Mouse (Mus musculus): ENCODE measurements at regions not wholly inside any gene's neighbourhood (a gene's known extent, or its start where the extent isn't known, plus 50 kb on each side); places are given as distances from the start of the nearest gene placed in this dataset.

GRCm38 (mm10) chr13:72120911-72121553, 157.5 kb upstream of the Irx1 start:
- TF ChIP-seq POLR2A (IDR thresholded peaks at IDR 0.05; ENCODE audit: low read depth, low read length), result no peak
- TF ChIP-seq CTCF (IDR thresholded peaks at IDR 0.05; ENCODE audit: borderline replicate concordance, insufficient read depth, low read length), result no peak

Measured in embryonic fibroblast, embryonic 13.5 days (primary cell).